8 mouse cellular contexts compared by ENCODE assay signal in genomic region chr2:25371764-25372643, GRCm38 (mm10). TPM values are rescaled to one million over a fixed set of nuclear protein-coding genes. Genes with fewer than 3 reads are reported as not detected.
DNase-seq lines count a peak whose midpoint lies in the region; ATAC-seq lines count a peak whose summit lies in the region.

Sapcd2 (plus strand) TSS chr2:25372321.

- peaks cover 35% of the 10 kb centered on the region for H3K36me3 ChIP-seq in erythroblast, embryonic 14.5 days (ENCODE audit: control insufficient read depth)
- peaks cover 15% of the 10 kb centered on the region for H3K36me3 ChIP-seq in heart, embryonic 12.5 days
- H3K36me3 ChIP-seq in kidney, embryonic 16.5 days (ENCODE audit: insufficient read depth, low read length) = peaks cover 11% of the 10 kb centered on the region; the same call in 1 of the 2 replicates

- 1% methylated on average over 65 of the region's 65 CpGs for WGBS in heart, embryonic 12.5 days
- under 1% methylated on average over 65 of the region's 65 CpGs for WGBS in kidney, embryonic 16.5 days

- peak; percentile 99 for ATAC-seq in CD4-positive, CD25-positive, alpha-beta regulatory T cell, adult 4 months
- peak; percentile 90 for ATAC-seq in heart, embryonic 12.5 days (ENCODE audit: insufficient number of reproducible peaks, low FRiP score)
- ATAC-seq in kidney, embryonic 16.5 days (ENCODE audit: low FRiP score, low TSS enrichment) = peak; percentile 95

- peak; percentile 79 for DNase-seq in brain, embryonic 18.5 days (ENCODE audit: low read depth, low spot score)
- peak; percentile 92 for DNase-seq in liver
- DNase-seq in monocyte, adult 2 months (ENCODE audit: low read depth in 1 of 2, low spot score in 2 of 2) = peak; percentile 62 to 73
- DNase-seq in spleen, postnatal 14 days (ENCODE audit: low spot score in 2 of 2) = peak; percentile 68 to 76

- H3K4me3 ChIP-seq in erythroblast, embryonic 14.5 days (replicated peaks) = peak within 1 kb of the TSS; percentile 89
- H3K4me3 ChIP-seq in heart, embryonic 12.5 days = peak within 1 kb of the TSS; percentile 58
- peak within 1 kb of the TSS; percentile 83 for H3K4me3 ChIP-seq in kidney, embryonic 16.5 days (ENCODE audit: low read length)

- H3K4me2 ChIP-seq in heart, embryonic 12.5 days = peak within 1 kb of the TSS; percentile 92
- H3K4me2 ChIP-seq in kidney, embryonic 16.5 days (replicated peaks; ENCODE audit: low read depth, low read length) = peak within 1 kb of the TSS; percentile 97

- H3K27me3 ChIP-seq in erythroblast, embryonic 14.5 days (ENCODE audit: control insufficient read depth) = peaks cover 8% of the 10 kb centered on the region
- peaks cover 23% of the 10 kb centered on the region for H3K27me3 ChIP-seq in heart, embryonic 12.5 days (replicated peaks)
- no peaks in the 10 kb centered on the region for H3K27me3 ChIP-seq in kidney, embryonic 16.5 days (ENCODE audit: insufficient read depth, low read length)

- no peaks in the 10 kb centered on the region for H3K9me3 ChIP-seq in erythroblast, embryonic 14.5 days (ENCODE audit: control insufficient read depth, low read length)
- H3K9me3 ChIP-seq in heart, embryonic 12.5 days (replicated peaks) = no peaks in the 10 kb centered on the region
- no peaks in the 10 kb centered on the region for H3K9me3 ChIP-seq in kidney, embryonic 16.5 days (ENCODE audit: low read length)

- H3K27ac ChIP-seq in heart, embryonic 12.5 days (ENCODE audit: poor library complexity, severe bottlenecking) = peak within 1 kb of the TSS; percentile 61
- H3K27ac ChIP-seq in kidney, embryonic 16.5 days (ENCODE audit: low read length) = peak within 1 kb of the TSS; percentile 86

- H3K4me1 ChIP-seq in erythroblast, embryonic 14.5 days (ENCODE audit: control insufficient read depth) = peaks cover 83% of the 10 kb centered on the region
- H3K4me1 ChIP-seq in heart, embryonic 12.5 days (replicated peaks) = peaks cover 23% of the 10 kb centered on the region
- peaks cover 24% of the 10 kb centered on the region for H3K4me1 ChIP-seq in kidney, embryonic 16.5 days (ENCODE audit: insufficient read depth, low read length)

- peak within 1 kb of the TSS; percentile 75 for H3K9ac ChIP-seq in heart, embryonic 12.5 days
- H3K9ac ChIP-seq in kidney, embryonic 16.5 days (replicated peaks; ENCODE audit: low read length) = peak within 1 kb of the TSS; percentile 81

RNA-seq across cellular contexts. Expression of gene Sapcd2, which starts in this region (rescaled TPM):
- 1 to 10 TPM in 1 of 2 experiments, under 1 TPM in 1; 0.58 to 1.2 TPM for polyA plus RNA-seq in CD4-positive, CD25-positive, alpha-beta regulatory T cell, adult 4 months (2017; shearing (Covaris generic))
- polyA plus RNA-seq in erythroblast, embryonic 14.5 days (2012) = 10.3 and 12.6 TPM in 2 replicates
- 18.5 and 20.0 TPM in 2 replicates for polyA plus RNA-seq in heart, embryonic 12.5 days (2016; fragmentation: Nextera tagmentation; extraction: Ambion mirVana)
- polyA plus RNA-seq in kidney, embryonic 16.5 days (2015; fragmentation: Nextera tagmentation; extraction: Ambion mirVana) = 39.3 and 41.2 TPM in 2 replicates

Comparison
In these comparisons a context has a peak if more than half of its experiments do, and no peak if none do; other contexts are left out.
1. Peak in every context shown above with its lines: DNase-seq, ATAC-seq, H3K4me3 ChIP-seq and H3K27ac ChIP-seq.